Mouse (Mus musculus) midbrain, embryonic 10.5 days (tissue): ENCODE data around the gene C130060K24Rik. TPM values are rescaled to one million over a fixed set of nuclear protein-coding genes. Genes with fewer than 3 reads are reported as not detected.

Experiments
- DNase-seq: peaks from one replicate; pipeline ENCODE4 v3.0.0-alpha.2; 2017; ENCODE audit warnings: low spot score
- H3K27ac ChIP-seq: fragments of 300-500 bp; sonication (generic); replicated peaks from 2 replicates; pipeline ENCODE4 v1.5.1; 2016; ENCODE audit warnings: mild to moderate bottlenecking
- H3K27me3 ChIP-seq: fragments of 300-500 bp; sonication (generic); 2 replicates; pipeline ENCODE4 v1.6.1; 2016; ENCODE audit warnings: low read depth, mild to moderate bottlenecking; ENCODE audit not compliant: poor library complexity, severe bottlenecking
- H3K36me3 ChIP-seq: fragments of 300-500 bp; sonication (generic); 2 replicates; pipeline ENCODE4 v1.6.1; 2016; ENCODE audit warnings: mild to moderate bottlenecking, moderate library complexity
- H3K4me1 ChIP-seq: fragments of 300-500 bp; sonication (generic); 2 replicates; pipeline ENCODE4 v1.6.1; 2016
- H3K4me3 ChIP-seq: fragments of 300-500 bp; sonication (generic); 2 replicates; pipeline ENCODE4 v1.5.1; 2016; ENCODE audit warnings: mild to moderate bottlenecking, moderate library complexity
- H3K9me3 ChIP-seq: fragments of 300-500 bp; sonication (generic); replicated peaks from 2 replicates; pipeline ENCODE4 v1.6.1; 2016; ENCODE audit warnings: mild to moderate bottlenecking
- WGBS: fragments of 180-500 bp; shearing (Covaris S2); methylation state at CpG from one replicate; pipeline ENCODE4 v1.1.7; 2016; 5-methylcytosine and 5-hydroxymethylcytosine counted together
- polyA plus RNA-seq: library from polyadenylated mRNA; unstranded; fragments of >200 nt; fragmentation: Nextera tagmentation; extraction: Ambion mirVana; gene quantifications from 2 replicates; pipeline ENCODE4 v1.2.1, GENCODE M21; 2016

The C130060K24Rik gene
- 3.8 and 5.5 TPM in 2 replicates for polyA plus RNA-seq

GRCm38 (mm10) chr6:65380918-65381772 lies at the start of gene C130060K24Rik:
C130060K24Rik (plus strand) TSS chr6:65381105.
- peaks cover 15% of the 10 kb centered on the region for H3K4me1 ChIP-seq
- peak within 1 kb of the TSS; percentile 84 for H3K27ac ChIP-seq
- H3K27me3 ChIP-seq = peaks cover 41% of the 10 kb centered on the region
- H3K36me3 ChIP-seq = no peaks in the 10 kb centered on the region
- DNase-seq = peak; percentile 64
- H3K9me3 ChIP-seq = no peaks in the 10 kb centered on the region
- H3K4me3 ChIP-seq = peak within 1 kb of the TSS; percentile 75
- WGBS = under 1% methylated on average over 64 of the region's 64 CpGs

GRCm38 (mm10) chr6:65334246-65334645 lies 46.7 kb upstream of the C130060K24Rik start:
- no peaks in the 10 kb centered on the region for H3K36me3 ChIP-seq
- H3K27ac ChIP-seq = no peak overlapping the region
- WGBS = 91% methylated on average over 1 of the region's 1 CpGs
- H3K27me3 ChIP-seq = no peaks in the 10 kb centered on the region
- H3K4me1 ChIP-seq = peaks cover 2% of the 10 kb centered on the region; the same call in 1 of the 2 replicates
- DNase-seq = no peak
- H3K9me3 ChIP-seq = no peaks in the 10 kb centered on the region
- H3K4me3 ChIP-seq = no peak overlapping the region

- no peaks in the 10 kb centered on the region for H3K9me3 ChIP-seq
These were observed 41.5 kb upstream of the C130060K24Rik start for GRCm38 (mm10) chr6:65339391-65339790.

GRCm38 (mm10) chr6:65341360-65341759 lies 39.5 kb upstream of the C130060K24Rik start:
- H3K4me3 ChIP-seq = no peak overlapping the region
- H3K9me3 ChIP-seq = no peaks in the 10 kb centered on the region
- WGBS = 84% methylated on average over 4 of the region's 4 CpGs
- no peak overlapping the region for H3K27ac ChIP-seq
- H3K36me3 ChIP-seq = no peaks in the 10 kb centered on the region
- H3K4me1 ChIP-seq = peaks cover 4% of the 10 kb centered on the region; the same call in 1 of the 2 replicates
- no peak for DNase-seq
- H3K27me3 ChIP-seq = no peaks in the 10 kb centered on the region

More at GRCm38 (mm10) chr6:65339391-65339790, 41.5 kb upstream of the C130060K24Rik start:
- Histone ChIP-seq H3K36me3 (no peaks in the 10 kb centered on the region), H3K4me3 (no peak overlapping the region), H3K4me1 (peaks cover 4% of the 10 kb centered on the region; the same call in 1 of the 2 replicates), H3K27me3 (no peaks in the 10 kb centered on the region), H3K27ac (no peak overlapping the region)
- no peak for DNase-seq

- no peaks in the 10 kb centered on the region for H3K9me3 ChIP-seq
- 86% methylated on average over 8 of the region's 8 CpGs for WGBS
- H3K4me1 ChIP-seq = peaks cover 9% of the 10 kb centered on the region
- H3K4me3 ChIP-seq = no peak overlapping the region
- H3K27me3 ChIP-seq = no peaks in the 10 kb centered on the region
- no peak for DNase-seq
- H3K27ac ChIP-seq = no peak overlapping the region
- no peaks in the 10 kb centered on the region for H3K36me3 ChIP-seq
These were observed 33.2 kb upstream of the C130060K24Rik start for GRCm38 (mm10) chr6:65347736-65348135.

- no peak for DNase-seq
- WGBS = 59% methylated on average over 5 of the region's 5 CpGs
- Histone ChIP-seq H3K4me1 (peaks cover 9% of the 10 kb centered on the region), H3K27me3 (no peaks in the 10 kb centered on the region), H3K27ac (no peak overlapping the region), H3K4me3 (no peak overlapping the region), H3K9me3 (no peaks in the 10 kb centered on the region), H3K36me3 (no peaks in the 10 kb centered on the region)
These were observed 32.6 kb upstream of the C130060K24Rik start for GRCm38 (mm10) chr6:65348255-65348654.

GRCm38 (mm10) chr6:65351622-65352021 lies 29.3 kb upstream of the C130060K24Rik start:
- Histone ChIP-seq H3K4me1 (peaks cover 9% of the 10 kb centered on the region), H3K4me3 (no peak overlapping the region), H3K9me3 (no peaks in the 10 kb centered on the region), H3K27ac (no peak overlapping the region), H3K27me3 (no peaks in the 10 kb centered on the region), H3K36me3 (no peaks in the 10 kb centered on the region)
- 88% methylated on average over 4 of the region's 4 CpGs for WGBS
- DNase-seq = no peak

GRCm38 (mm10) chr6:65375918-65376317 lies 5.0 kb upstream of the C130060K24Rik start:
- no peak overlapping the region for H3K4me3 ChIP-seq
- H3K9me3 ChIP-seq = no peaks in the 10 kb centered on the region
- peaks cover 22% of the 10 kb centered on the region for H3K27me3 ChIP-seq
- no peak overlapping the region for H3K27ac ChIP-seq
- DNase-seq = no peak
- 72% methylated on average over 2 of the region's 2 CpGs for WGBS
- no peaks in the 10 kb centered on the region for H3K36me3 ChIP-seq
- peaks cover 7% of the 10 kb centered on the region for H3K4me1 ChIP-seq

GRCm38 (mm10) chr6:65421888-65422287 lies 41.0 kb downstream of the C130060K24Rik start:
- WGBS = 90% methylated on average over 1 of the region's 1 CpGs

GRCm38 (mm10) chr6:65427065-65427464 lies 46.2 kb downstream of the C130060K24Rik start:
- Histone ChIP-seq H3K27ac (no peak overlapping the region), H3K4me1 (no peaks in the 10 kb centered on the region), H3K36me3 (no peaks in the 10 kb centered on the region), H3K9me3 (no peaks in the 10 kb centered on the region), H3K27me3 (no peaks in the 10 kb centered on the region), H3K4me3 (no peak overlapping the region)
- WGBS = 90% methylated on average over 8 of the region's 8 CpGs
- no peak for DNase-seq

More at GRCm38 (mm10) chr6:65421888-65422287, 41.0 kb downstream of the C130060K24Rik start:
- no peak overlapping the region for H3K27ac ChIP-seq
- H3K36me3 ChIP-seq = no peaks in the 10 kb centered on the region
- DNase-seq = no peak
- no peaks in the 10 kb centered on the region for H3K4me1 ChIP-seq
- no peak overlapping the region for H3K4me3 ChIP-seq
- H3K27me3 ChIP-seq = no peaks in the 10 kb centered on the region
- no peaks in the 10 kb centered on the region for H3K9me3 ChIP-seq

- H3K27me3 ChIP-seq = no peaks in the 10 kb centered on the region
- no peak overlapping the region for H3K4me3 ChIP-seq
- DNase-seq = no peak
- H3K9me3 ChIP-seq = no peaks in the 10 kb centered on the region; the same call in 1 of the 2 replicates
- H3K27ac ChIP-seq = no peak overlapping the region
- WGBS = 92% methylated on average over 5 of the region's 5 CpGs
- H3K4me1 ChIP-seq = no peaks in the 10 kb centered on the region
- H3K36me3 ChIP-seq = no peaks in the 10 kb centered on the region
These were observed 52.3 kb downstream of the C130060K24Rik start for GRCm38 (mm10) chr6:65433159-65433558.

- Histone ChIP-seq H3K27me3 (no peaks in the 10 kb centered on the region), H3K27ac (no peak overlapping the region)
- DNase-seq = no peak
These were observed 72.6 kb downstream of the C130060K24Rik start for GRCm38 (mm10) chr6:65453465-65453864.

GRCm38 (mm10) chr6:65465294-65465693 lies 84.4 kb downstream of the C130060K24Rik start:
- WGBS = 93% methylated on average over 1 of the region's 1 CpGs

More at GRCm38 (mm10) chr6:65453465-65453864, 72.6 kb downstream of the C130060K24Rik start:
- no peaks in the 10 kb centered on the region for H3K4me1 ChIP-seq
- no peak overlapping the region for H3K4me3 ChIP-seq
- no peaks in the 10 kb centered on the region for H3K9me3 ChIP-seq
- H3K36me3 ChIP-seq = no peaks in the 10 kb centered on the region

More at GRCm38 (mm10) chr6:65465294-65465693, 84.4 kb downstream of the C130060K24Rik start:
- DNase-seq = no peak
- Histone ChIP-seq H3K27me3 (no peaks in the 10 kb centered on the region), H3K9me3 (no peaks in the 10 kb centered on the region), H3K4me3 (no peak overlapping the region), H3K36me3 (no peaks in the 10 kb centered on the region), H3K27ac (no peak overlapping the region), H3K4me1 (no peaks in the 10 kb centered on the region)
